Mouse (Mus musculus): Measurements from ENCODE around the gene Hcst. TPM values are rescaled to one million over a fixed set of nuclear protein-coding genes. Genes with fewer than 3 reads are reported as not detected.

Gene Hcst
- total and polyA plus RNA-seq, 2 experiments from 2014 or later, result 0.54 TPM; not detected in 1

GRCm38 (mm10) chr7:30457629-30458330, 38.1 kb upstream of the Hcst start, which contains the start of the genes Kirrel2 and Nphs1:
Gene Kirrel2, minus strand, starts transcription at chr7:30457690.
Gene Nphs1, plus strand, starts transcription at chr7:30458315.
- WGBS, result under 1% methylated on average over 16 of the region's 16 CpGs
- Histone ChIP-seq H3K4me1 (ENCODE audit: insufficient read depth, low read length) (peaks cover 8% of the 10 kb centered on the region; the same call in 1 of the 2 replicates), H3K4me2 (ENCODE audit: low read depth, low read length, poor library complexity, severe bottlenecking) (peak within 1 kb of the TSS; percentile 59), H3K27ac (ENCODE audit: low read depth, low read length) (no peak within 1 kb of the TSS), H3K9ac (replicated peaks; ENCODE audit: low read length, poor library complexity, severe bottlenecking) (0 out of 2 replicates have a peak within 1 kb of the TSS, but pooled peaks have one; percentile 5), H3K27me3 (ENCODE audit: insufficient read depth, low read length) (peaks cover 66% of the 10 kb centered on the region), H3K4me3 (ENCODE audit: low read depth, low read length) (peak within 1 kb of the TSS; percentile 29), H3K9me3 (ENCODE audit: low read length) (no peaks in the 10 kb centered on the region), H3K36me3 (ENCODE audit: insufficient read depth, low read length) (no peaks in the 10 kb centered on the region)
- no peak for TF ChIP-seq CTCF (IDR thresholded peaks at IDR 0.05)
- peak; percentile 73 for DNase-seq (ENCODE audit: low spot score)
- peak; percentile 44; the same call in 1 of the 2 replicates for ATAC-seq (ENCODE audit: low FRiP score)

DNA sequence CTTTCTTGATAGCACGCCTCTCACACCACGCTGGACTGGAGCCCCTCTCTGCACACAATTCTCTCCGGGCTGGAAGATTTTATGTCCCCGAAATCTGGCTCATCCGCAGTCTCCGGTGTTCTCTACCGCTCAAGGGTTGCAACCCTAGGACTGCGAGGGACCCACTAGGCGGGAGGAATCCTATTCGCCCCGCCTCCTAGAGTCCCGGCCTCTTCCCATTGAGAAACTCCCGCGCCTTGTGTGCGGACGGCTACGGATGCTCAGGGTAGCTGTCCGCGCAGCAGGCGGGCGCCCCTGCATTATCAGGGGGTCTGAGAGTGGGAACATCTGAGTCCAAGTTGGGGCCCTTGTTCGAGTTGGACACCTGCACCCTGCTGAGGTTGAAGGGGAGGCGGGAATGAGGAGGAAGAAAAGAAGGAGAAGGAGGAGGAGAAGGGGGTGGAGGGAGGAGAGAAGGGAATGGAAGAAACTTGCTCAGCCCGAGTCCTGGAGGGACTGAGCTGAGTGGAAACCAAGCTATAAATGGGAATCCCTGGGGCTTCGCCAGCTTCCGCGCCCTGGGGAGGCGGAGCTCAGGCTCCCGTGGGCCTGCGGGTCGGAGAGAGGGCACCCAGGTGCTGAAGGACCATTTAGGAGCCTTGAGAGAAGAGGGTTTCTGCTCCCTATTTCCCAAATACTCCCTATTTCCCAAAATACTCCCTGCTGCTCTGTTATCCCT, 37.4 kb upstream of the Hcst start:
- Histone ChIP-seq H3K9me3 (ENCODE audit: low read length) (no peaks in the 10 kb centered on the region), H3K27ac (ENCODE audit: low read depth, low read length) (no peak overlapping the region), H3K27me3 (ENCODE audit: insufficient read depth, low read length) (peaks cover 69% of the 10 kb centered on the region), H3K4me2 (ENCODE audit: low read depth, low read length, poor library complexity, severe bottlenecking) (peak overlapping the region; percentile 59), H3K36me3 (ENCODE audit: insufficient read depth, low read length) (no peaks in the 10 kb centered on the region), H3K4me3 (ENCODE audit: low read depth, low read length) (peak overlapping the region; percentile 29), H3K9ac (replicated peaks; ENCODE audit: low read length, poor library complexity, severe bottlenecking) (no peak overlapping the region), H3K4me1 (ENCODE audit: insufficient read depth, low read length) (peaks cover 8% of the 10 kb centered on the region; the same call in 1 of the 2 replicates)
- DNase-seq (ENCODE audit: low spot score) (no peak), ATAC-seq (ENCODE audit: low FRiP score) (no peak)
- 1% methylated on average over 30 of the region's 31 CpGs for WGBS
- TF ChIP-seq CTCF (IDR thresholded peaks at IDR 0.05), result no peak

GRCm38 (mm10) chr7:30456487-30456886, 36.8 kb upstream of the Hcst start:
- no peaks in the 10 kb centered on the region for H3K36me3 ChIP-seq (ENCODE audit: insufficient read depth, low read length)
- TF ChIP-seq CTCF (IDR thresholded peaks at IDR 0.05), result no peak
- DNase-seq (ENCODE audit: low spot score), result no peak
- ATAC-seq (ENCODE audit: low FRiP score), result no peak
- H3K27me3 ChIP-seq (ENCODE audit: insufficient read depth, low read length), result peaks cover 63% of the 10 kb centered on the region
- H3K9ac ChIP-seq (replicated peaks; ENCODE audit: low read length, poor library complexity, severe bottlenecking), result no peak overlapping the region
- H3K4me2 ChIP-seq (ENCODE audit: low read depth, low read length, poor library complexity, severe bottlenecking), result peak overlapping the region; percentile 59
- no peak overlapping the region for H3K27ac ChIP-seq (ENCODE audit: low read depth, low read length)
- 2% methylated on average over 9 of the region's 9 CpGs for WGBS
- H3K9me3 ChIP-seq (ENCODE audit: low read length), result no peaks in the 10 kb centered on the region
- peaks cover 8% of the 10 kb centered on the region; the same call in 1 of the 2 replicates for H3K4me1 ChIP-seq (ENCODE audit: insufficient read depth, low read length)
- H3K4me3 ChIP-seq (ENCODE audit: low read depth, low read length), result peak overlapping the region; percentile 29; the same call in 1 of the 2 replicates

- TF ChIP-seq CTCF (IDR thresholded peaks at IDR 0.05), result no peak
- H3K4me2 ChIP-seq (ENCODE audit: low read depth, low read length, poor library complexity, severe bottlenecking), result no peak overlapping the region
- no peak overlapping the region for H3K4me3 ChIP-seq (ENCODE audit: low read depth, low read length)
- 14% methylated on average over 6 of the region's 6 CpGs for WGBS
- no peaks in the 10 kb centered on the region for H3K36me3 ChIP-seq (ENCODE audit: insufficient read depth, low read length)
- H3K4me1 ChIP-seq (ENCODE audit: insufficient read depth, low read length), result peaks cover 8% of the 10 kb centered on the region; the same call in 1 of the 2 replicates
- no peak overlapping the region for H3K27ac ChIP-seq (ENCODE audit: low read depth, low read length)
- ATAC-seq (ENCODE audit: low FRiP score), result no peak
- peaks cover 48% of the 10 kb centered on the region for H3K27me3 ChIP-seq (ENCODE audit: insufficient read depth, low read length)
- no peak for DNase-seq (ENCODE audit: low spot score)
- no peak overlapping the region for H3K9ac ChIP-seq (replicated peaks; ENCODE audit: low read length, poor library complexity, severe bottlenecking)
- H3K9me3 ChIP-seq (ENCODE audit: low read length), result no peaks in the 10 kb centered on the region
These were observed 34.6 kb upstream of the Hcst start for GRCm38 (mm10) chr7:30454259-30454658.

GRCm38 (mm10) chr7:30453766-30454165, 34.1 kb upstream of the Hcst start:
- peak overlapping the region; percentile 29; the same call in 1 of the 2 replicates for H3K4me2 ChIP-seq (ENCODE audit: low read depth, low read length, poor library complexity, severe bottlenecking)
- TF ChIP-seq CTCF (IDR thresholded peaks at IDR 0.05), result no peak
- peak overlapping the region; percentile 19; the same call in 1 of the 2 replicates for H3K4me3 ChIP-seq (ENCODE audit: low read depth, low read length)
- no peaks in the 10 kb centered on the region for H3K9me3 ChIP-seq (ENCODE audit: low read length)
- H3K9ac ChIP-seq (replicated peaks; ENCODE audit: low read length, poor library complexity, severe bottlenecking), result no peak overlapping the region
- peaks cover 8% of the 10 kb centered on the region; the same call in 1 of the 2 replicates for H3K4me1 ChIP-seq (ENCODE audit: insufficient read depth, low read length)
- WGBS, result 3% methylated on average over 25 of the region's 25 CpGs
- H3K27ac ChIP-seq (ENCODE audit: low read depth, low read length), result no peak overlapping the region
- no peak for DNase-seq (ENCODE audit: low spot score)
- H3K36me3 ChIP-seq (ENCODE audit: insufficient read depth, low read length), result no peaks in the 10 kb centered on the region
- ATAC-seq (ENCODE audit: low FRiP score), result no peak
- peaks cover 48% of the 10 kb centered on the region for H3K27me3 ChIP-seq (ENCODE audit: insufficient read depth, low read length)
